Mouse (Mus musculus) spleen, postnatal 10 days (tissue): ENCODE results near the gene Eif3i.

ENCODE experiments used
- DNase-seq, 2 experiments: peaks; one replicate each; pipeline ENCODE4 v3.0.0; 2021 to 2022; ENCODE audit warnings: low spot score in 2 of 2

Gene Eif3i

DNA sequence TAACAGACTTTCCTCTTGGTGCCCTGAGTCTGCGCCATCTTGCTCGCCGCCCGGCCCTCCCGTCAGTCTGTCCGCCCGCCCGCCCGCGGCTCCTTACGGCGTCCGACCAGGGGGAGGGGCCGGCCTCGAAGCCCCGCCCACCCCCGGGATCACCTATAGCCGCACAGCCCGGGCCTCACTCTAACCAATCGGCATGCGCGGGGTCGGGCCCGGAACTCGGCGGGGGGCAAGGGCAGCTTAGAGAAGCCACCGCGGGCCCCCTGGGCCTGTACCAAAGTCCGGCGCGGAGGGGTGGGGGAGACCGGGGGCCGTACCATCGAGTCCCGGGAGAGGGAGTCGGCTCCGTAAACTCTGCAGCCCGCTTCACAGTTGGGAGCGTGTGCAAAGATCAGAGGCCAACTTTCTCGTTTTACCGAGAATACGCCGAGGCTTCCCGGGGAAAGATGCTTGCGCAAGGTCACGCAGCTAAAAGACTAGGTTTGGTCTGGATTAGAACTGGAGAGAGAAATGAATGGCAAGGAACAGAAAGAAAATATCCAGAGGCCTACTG, 57.8 kb downstream of the Eif3i start, which contains the start of gene Hdac1:
Gene Hdac1 (minus strand): TSS at position 122 of the 550 bp plus-strand sequence.
- peak; percentile 96 to 98 for DNase-seq
